Mouse (Mus musculus) gastrocnemius, postnatal 25 days (tissue): ENCODE measurements around the gene Ntf3. TPM values are rescaled to one million over a fixed set of nuclear protein-coding genes. Genes with fewer than 3 reads are reported as not detected.

Experiments used
- DNase-seq: peaks from one replicate; pipeline ENCODE4 v3.0.0; 2022
- long read RNA-seq, 2 experiments: library from polyadenylated mRNA; stranded (forward); transcript quantifications; one replicate each; pipeline ENCODE4 v2.0.0; 2021
- total RNA-seq, 2 experiments: library from RNA; stranded (reverse); gene quantifications; 1 replicate in 1 of 2; 2 replicates in 1 of 2; pipeline ENCODE4 v1.2.3; 2021

Gene Ntf3
- 1 to 10 TPM; 1.2 to 1.4 TPM for total RNA-seq
- long read RNA-seq, experiment 1, partial matches to known transcripts = 0 of 4 reads
- long read RNA-seq, experiment 1, other reads (novel, unspliced or antisense) = 1 of 4 reads
- long read RNA-seq, experiment 2, partial matches to known transcripts = 0 of 3 reads
- long read RNA-seq, experiment 2, other reads (novel, unspliced or antisense) = 0 of 3 reads

DNA sequence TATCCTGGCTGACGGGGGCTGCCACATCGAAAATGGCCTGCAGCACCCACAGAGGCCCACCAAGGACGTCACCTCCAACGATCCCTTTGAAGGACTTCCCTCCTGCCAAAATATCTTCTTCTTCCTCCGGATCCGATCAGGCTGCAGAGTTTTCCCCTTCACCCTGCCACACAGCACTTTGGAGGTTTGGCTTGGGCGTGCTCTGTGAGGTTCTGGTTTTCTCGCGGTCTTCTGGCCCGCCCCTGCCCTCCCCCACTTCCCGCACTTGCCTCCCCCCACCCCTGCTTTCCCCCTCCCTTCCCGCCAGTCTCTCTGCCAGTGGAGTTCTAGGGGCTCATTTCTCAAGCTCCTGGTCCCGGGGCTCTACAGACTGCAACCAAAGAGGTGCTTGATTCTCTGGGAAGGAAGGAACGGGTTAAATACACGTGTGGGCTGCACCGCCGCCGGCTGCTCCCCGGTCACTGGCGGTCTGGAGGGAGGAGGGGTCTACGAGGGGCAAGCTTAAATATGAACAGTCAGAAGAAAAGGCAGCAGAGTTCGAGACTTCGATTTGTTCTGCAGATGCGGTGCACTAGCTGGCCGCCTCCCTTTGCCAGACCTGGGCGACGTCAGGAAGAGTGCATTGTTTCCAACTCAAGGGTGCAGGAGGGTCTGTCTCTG, at the start of gene Ntf3:
Gene Ntf3 (minus strand): TSS at position 363 of the 660 bp plus-strand sequence.
- DNase-seq = no peak

DNA sequence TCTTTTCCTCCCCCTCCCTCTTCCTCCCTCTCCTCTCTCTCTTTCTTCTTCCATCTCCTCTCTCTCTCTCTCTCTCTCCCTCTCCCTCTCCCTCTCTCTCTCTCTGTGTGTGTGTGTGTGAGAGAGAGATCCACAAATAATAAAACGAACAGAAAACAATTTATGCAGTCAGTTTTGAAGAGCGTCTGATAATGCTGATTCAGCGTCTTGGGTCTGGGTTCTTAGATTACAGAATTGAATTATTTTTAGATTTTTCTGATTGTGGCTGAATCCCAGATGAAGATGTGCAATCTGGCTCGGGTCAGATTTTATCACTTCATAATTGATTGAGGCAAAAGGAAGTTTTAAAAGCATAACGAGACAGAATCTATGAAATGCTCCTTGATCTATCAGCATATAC, 46.6 kb upstream of the Ntf3 start:
- DNase-seq = no peak

DNA sequence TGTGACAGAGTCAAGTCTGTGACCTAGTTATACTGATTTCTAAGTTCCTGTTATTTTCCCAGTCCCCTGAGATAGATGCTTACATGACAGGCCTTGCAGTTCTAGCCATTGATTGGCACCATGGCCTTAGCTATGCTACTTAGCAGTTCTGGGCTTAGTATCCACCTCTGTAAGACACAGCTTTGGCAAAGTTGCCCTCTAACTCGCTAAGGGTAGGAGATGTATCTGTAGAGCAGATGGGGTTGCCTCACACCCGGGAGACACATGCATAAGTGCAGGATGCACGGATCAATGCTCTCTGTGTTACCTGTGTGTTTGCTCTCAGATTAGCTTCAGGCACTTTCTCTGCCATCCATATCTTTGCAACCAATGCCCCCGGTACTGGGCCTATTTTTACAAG, 36.7 kb upstream of the Ntf3 start:
- DNase-seq = no peak

DNA sequence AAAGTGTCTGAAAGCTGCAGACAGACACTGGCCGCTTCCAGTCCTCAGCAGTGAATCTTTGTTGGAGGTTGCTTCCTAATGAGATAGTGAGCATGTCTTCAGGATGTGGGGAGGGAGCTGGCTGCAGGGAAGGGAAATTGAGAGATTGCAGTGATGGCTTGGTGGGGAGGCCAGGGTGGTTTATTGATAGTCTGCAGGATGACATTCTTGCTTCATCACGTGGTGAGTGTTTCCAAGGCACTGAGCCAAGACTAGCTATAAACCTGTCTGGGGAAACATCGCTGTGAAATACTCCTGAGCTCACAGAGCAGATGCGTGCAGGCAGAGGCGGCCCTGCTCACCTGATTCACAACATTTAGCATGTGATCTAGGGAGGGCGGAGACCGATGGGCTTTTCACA, 36.2 kb upstream of the Ntf3 start:
- DNase-seq = no peak

DNA sequence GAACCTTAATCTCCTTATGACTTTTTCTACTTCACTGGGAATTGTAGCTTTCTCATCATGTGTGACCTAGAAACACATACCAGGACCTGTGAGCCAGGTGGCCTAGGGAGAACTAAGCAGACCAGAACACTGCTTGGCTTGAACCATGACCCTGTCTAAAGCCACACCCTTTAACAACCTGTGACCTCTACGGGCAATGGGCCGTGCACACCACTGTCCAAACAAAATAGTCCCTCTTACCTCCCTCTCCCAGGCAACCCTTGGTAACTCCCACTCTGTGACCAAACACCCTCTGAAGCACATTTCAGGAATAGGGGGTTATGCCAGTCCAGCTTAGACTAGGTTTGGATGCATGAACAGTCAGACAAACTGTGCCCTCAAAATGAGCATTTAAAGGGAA, 35.0 kb upstream of the Ntf3 start:
- DNase-seq = no peak

DNA sequence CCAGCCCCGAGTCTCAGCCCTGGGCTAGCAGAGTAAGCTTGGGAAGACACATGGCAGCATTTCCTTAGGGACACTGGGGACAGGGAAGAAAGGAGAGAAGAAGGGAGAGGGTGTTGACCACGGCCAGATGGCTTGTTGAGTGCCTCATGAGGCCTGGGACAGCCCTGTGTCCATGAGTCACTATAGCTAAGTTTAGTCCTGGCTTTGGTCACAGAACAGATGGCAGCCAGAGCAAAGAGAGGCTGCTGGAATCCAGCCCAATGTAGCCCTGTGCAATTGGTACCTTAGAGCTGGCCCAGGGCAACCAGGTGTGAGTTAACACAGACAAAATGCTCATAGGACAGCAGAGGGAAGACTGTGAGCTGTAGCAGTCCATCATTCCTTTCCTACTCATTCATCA, 33.2 kb upstream of the Ntf3 start:
- no peak for DNase-seq

DNA sequence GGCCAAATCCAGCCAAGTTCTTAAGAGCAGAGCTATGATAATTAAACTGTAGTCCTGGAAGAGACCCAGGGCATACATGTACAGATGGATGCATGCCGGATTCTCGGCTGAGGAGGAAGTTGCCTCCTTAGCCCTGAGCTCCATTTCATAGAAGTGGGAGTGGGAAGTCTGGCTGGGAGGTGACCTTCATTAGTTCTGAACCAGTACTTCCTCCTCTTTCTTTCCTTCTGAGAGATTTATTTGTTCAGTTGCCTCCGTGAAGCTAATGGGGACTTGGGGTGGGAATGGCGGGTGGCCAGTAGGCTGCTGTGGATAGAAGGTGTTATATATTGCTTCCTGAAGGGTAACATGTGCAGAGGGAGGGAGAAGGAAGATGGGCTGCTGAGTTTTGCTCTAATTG, 28.1 kb upstream of the Ntf3 start:
- no peak for DNase-seq

DNA sequence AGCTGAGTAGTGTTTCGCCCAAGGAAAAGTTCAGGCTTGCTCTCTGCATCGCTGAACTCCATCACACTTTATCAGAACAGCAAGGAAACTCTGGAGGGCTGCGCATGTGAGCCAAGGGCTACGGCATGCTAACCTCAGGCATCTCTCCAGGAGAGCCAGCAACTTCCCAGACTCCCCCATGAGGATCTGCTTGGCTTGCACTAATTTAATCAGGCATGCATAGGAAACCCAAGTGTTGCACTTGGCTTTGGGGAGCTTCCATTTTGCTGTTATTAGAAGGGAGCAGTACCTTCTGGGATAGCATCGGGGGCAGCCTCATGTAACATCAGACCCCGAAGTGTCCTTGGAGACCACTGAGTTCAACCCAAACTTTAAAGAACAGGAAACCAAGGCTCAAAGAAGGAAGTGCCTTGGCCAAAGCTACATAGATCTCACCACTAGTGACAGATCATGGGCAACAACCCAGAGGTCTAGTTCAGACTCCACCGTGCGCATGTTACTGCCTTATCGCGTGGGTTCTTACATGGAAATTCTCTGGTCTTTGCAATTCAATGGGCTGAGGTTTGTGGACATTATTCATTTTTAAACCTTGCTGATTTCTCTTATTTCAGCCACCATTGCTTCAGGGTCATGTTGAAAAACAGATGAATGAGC, 23.6 kb upstream of the Ntf3 start:
- DNase-seq = no peak

DNA sequence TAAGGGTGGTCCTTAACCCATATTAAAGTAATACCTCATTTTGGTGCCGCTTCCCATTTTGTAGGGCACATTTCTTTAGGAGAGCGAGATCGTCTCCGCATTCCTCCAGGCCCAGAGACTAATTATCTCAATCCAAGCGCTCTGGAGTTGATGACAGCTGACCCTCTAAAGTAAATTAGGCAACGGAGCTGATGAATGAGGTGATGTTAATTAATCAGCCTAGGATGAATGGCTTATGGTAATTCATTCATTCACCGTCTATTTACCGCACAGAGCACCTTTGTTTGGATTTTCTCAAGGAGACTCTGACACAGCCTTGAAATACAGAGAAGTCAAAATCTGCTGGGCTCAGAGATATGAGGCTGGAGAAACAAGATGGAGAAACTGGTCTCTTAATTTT, 20.7 kb upstream of the Ntf3 start:
- DNase-seq = no peak

DNA sequence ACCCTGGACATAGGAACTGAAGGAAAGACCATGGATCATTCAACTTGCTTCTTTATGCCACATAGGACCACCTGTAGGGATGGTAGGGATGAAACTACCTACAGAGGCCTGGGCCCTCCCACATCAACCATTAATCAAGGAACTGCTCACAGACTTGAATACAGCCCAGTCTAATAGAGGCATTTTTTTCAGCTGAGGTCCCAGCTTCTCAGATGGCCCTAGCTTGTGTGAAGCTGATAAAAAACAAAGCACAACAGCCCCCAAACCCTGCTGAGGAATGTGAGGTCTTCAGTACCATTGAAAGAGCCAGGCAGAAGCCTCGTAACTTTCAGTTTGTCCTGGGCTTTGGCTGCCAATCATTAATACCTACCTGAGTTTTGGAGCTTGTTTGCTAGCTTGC, 19.4 kb upstream of the Ntf3 start:
- DNase-seq = no peak

DNA sequence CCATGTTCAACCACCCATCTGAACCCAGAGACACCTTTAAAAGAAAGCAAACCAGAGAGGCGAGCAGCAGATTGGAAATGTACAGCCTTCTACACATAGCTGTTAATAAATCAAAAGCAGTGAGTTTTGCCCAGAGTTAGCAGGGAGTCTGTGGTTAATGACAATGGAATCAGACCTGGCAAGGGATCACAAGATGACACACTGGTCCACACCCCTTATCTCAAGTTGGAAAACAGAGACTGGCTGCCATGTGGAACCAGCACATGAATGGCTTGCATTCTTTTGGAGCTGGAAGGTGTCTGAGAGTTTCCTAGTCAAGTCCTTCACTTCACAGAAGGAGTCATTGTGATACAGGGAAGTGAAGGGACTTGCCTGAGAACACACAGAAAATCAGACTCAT, 5.4 kb upstream of the Ntf3 start:
- no peak for DNase-seq

DNA sequence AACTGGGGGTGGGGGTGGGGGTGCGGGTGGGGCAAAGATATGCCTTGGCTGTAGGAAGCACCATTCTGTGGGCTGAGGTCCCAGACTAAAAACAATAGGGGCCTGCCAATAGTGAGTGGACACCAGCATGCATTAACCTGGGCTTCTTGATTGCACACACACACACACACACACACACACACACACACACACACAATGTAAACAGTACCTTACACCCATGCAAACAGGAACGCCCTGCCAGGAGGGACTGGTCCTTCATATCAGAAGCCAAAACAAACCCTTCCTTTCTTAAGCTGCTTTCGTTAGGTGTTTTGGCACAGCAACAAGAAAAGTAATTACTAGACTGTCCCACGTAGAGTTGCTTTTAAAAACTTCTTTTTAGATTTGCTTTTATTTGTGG, 4.1 kb upstream of the Ntf3 start:
- DNase-seq = no peak

DNA sequence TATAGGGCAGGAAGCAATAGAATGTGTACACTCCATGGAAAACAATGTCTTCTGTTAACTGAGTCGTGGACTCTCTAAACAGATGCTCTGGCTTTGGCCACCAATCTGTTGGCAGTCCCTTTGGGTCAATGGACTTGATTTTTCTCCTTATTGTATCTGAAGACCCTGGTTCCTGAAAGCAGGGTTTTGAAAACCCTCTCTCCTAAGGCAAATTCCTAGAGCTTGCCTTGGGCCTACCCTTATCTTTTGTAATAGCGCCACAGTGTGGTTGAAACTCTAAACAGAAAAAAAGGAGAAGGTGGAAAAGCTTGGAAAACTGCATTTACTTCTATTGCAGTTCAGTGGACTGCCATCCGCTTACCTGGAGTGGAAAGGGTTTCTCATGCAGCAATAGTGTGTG, 1.0 kb upstream of the Ntf3 start:
- DNase-seq = no peak

DNA sequence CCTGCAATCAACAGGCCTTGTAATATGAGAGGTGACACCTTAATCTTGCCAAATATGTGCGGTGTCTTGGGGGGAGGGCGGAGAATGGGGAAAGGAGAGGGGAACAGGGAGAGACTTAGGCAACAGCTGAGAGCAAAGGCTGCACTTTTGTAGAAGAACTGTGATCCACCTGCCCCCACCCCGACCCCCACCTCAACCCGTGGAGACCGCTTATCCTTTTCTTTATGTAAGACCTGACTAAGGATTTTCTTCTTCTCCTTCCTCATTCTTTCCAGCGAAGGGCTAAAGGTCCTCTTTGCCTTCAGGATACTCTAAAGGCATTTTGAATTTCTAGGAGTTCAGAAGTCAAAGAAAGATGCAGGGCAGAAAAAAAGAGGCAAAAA, 489 bp upstream of the Ntf3 start:
- DNase-seq = no peak

DNA sequence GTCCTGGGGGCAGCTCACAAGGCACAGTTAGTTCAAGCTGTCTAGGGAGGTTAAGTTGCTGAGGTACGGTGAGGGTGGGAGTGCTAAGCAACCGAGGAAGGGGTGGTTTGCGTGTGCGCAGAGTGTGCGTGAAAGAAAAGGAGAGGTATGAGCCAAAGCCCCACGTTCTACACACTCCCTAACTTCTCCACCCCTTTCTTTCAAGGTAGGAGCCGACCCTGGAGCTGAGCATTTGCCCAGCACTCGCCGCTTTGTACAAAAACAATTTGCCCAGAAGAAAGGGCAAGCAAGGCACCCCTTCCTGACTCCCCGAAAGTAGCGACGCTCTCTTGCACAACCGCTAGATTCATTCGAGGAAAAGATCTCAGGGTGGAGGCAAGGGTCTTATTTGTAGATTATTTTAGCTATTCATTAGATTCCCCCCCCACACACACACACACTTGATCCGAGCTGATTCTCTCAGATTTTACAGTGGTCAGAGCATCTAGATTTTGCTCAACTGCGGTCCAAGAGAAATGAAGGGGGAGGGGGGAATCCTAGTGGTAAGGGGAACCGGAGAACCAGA, 1.0 kb downstream of the Ntf3 start:
- DNase-seq = no peak

DNA sequence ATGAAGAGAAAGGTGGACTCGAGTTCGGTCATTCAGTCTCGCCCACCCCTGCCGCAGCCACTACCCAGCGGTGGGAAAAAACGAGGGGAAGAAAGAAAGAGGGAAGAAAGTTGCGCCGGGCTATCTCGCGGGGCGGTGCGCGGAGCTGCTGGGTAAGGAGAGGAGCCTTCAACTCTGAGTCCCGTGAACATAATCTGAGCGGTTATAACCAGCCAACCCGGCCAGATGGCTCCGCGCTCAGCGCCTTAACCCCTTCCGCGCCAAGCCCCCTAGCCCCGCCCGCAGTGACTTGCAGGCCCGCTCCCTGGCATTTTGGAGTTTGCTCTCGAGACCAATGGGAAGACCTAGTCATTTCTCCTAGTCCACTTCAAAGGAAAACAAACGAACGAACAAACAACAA, 1.9 kb downstream of the Ntf3 start:
- DNase-seq = no peak

DNA sequence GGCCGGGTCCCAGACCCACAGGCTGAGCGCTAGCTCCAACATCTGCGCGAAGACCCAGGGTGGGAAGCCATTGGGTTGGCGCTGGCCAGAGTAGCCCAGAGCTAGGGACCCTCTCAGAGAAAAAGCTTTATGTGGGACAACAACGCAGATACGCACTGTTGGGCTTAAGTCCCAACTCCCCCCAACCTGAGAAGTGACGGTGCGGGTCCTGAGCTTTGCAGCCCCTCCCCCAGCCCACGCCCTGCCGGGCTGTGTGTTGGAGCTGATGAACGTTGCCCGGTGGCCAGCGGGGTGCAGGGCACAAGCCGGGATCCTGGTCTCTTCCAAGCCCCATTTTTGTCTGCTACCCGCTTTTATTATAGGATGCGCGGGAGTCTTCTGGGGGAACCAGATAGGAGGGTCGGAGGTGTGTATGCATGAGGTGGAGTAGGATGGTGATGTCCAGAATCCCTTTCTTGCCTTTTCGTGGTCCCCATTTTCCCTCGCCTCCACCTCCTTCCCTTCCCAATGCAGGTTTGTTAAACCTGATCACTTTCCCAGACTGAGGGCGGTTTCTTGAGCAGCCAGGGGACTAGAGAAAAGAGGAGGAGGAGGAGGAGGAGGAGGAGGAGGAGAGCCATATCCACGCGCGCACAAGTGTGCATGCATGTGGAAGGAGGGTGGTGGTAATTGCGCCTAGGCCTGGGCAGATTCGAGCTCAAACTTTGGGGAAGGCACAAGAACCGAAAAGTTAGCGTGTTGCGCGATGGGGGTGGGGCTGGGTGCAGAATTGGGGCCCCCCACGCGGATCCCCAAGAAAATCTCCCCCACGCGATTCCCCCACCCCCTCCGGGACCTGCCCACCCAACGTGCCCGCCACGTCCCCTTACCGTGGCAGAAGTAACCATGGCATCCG, 2.6 kb downstream of the Ntf3 start:
- DNase-seq = no peak

DNA sequence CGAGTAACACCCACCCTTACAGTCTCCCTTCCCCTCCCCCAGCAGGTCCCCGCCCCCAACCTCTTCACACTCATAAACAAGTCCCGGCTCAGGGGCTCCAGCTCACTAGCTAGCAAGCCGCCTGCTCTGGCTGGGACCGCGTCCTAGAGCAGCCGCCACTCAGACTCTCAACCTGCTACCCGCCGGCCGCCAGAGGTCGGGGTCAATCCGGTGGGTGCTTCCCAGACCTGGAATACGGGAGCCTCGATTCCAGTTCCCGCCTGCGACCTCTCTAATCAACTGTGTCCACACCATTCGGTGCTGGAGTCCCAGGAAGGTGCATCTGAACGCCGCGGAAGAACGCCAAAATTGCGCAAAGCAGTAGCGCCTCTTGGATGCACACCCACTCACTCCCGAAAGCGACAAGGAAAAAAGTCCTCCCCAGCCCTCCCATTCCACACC, 3.5 kb downstream of the Ntf3 start:
- DNase-seq = peak; percentile 64

DNA sequence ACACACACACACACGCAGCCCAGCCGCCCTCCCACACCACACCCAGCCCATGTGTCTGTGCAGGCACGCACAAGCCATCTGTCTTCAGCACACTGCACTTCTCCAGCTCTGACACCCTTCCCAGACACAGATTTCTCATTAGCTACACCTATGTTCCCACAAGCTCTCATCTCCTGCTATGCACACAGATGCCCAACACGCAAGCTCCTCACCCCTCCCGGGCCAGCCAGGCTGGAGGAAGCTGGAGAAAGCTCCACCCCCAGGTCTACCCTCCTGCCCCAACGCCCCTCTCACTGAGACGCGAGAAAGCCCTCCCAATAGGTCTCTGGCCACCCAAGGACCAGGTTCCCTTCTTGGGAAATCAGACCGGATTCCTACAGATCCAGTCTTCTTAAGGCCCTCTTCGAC, 4.4 kb downstream of the Ntf3 start:
- DNase-seq = no peak

DNA sequence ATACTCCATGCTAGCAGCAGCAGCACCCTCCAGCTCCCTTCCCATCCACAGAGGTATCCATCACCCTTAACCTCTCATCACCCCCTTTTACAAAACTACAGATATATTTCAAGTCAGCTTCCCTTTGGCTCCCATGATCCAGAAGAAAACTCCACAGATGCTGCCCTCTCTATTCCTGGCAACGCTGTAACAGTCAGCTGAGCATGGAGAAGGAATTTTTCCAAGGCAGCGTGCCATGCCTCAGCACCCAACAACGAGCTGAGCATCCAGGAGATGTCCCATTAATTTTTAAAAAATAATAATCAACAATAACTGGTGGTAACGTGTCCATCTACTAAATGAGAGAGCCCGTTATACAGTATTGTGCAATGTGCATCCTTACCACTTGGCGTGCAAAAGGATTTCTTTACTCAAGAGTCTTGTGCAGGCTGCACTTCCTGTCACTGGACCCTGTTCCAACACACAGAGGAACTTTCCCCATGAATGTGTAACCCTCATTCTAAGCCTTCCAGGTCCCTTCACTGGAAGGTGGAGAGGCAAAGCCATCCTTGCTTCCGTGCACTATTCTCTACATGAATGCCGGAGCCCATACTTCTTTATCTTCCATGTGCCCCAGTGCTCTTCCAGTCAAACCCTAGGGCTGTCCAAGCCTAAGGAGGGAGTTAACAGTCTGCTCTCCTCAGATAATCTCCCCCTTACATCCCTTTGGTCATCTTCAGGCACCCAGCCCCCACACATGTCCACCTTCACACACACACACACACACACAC, 5.0 kb downstream of the Ntf3 start:
- no peak for DNase-seq

DNA sequence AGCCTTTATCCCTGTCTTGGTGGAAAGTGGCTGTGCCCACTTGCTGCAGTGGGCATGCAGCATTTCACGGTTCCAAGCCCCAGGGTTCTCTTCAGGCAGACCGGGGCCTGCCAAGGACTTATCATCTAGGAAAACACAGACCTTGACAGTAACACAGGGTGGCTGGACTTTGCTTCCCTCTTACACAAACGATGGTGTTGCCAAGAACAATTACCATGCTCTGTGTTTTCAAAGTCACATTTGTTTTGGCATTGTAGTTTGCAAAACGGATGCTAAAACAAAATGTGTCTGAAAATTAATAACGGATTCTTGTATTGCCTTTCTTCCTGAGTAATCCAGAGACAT, 6.7 kb downstream of the Ntf3 start:
- DNase-seq = no peak
